Mouse (Mus musculus): ENCODE results near the gene Olfr478. TPM values are rescaled to one million over a fixed set of nuclear protein-coding genes. Genes with fewer than 3 reads are reported as not detected.
"Not testable (repeated sequence)": the region's sequence is repeated elsewhere in the genome, so short reads cannot be mapped to it uniquely, and the experiment has no call there.

The Olfr478 gene
- not detected in 2 replicates for polyA plus RNA-seq (2016; fragmentation: Nextera tagmentation; extraction: Ambion mirVana)

DNA sequence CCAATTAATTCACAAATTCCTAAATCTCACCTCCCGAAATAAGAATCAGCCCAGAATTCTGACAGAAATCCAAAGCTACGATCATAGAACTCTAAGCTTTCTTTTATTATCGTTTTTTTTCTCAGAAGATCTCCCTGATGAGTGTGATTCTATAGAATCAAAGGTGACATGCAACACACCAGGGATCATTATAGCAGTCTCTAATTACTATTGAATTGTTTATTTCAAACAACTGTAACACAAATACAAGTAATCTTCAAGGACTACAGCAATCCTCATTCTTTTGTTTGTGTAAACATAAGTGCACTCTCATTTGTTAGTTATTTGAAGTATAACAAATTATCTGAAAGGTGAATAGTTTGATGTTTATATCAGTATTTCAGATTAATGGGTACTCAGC lies at the start of gene Olfr478:
Gene Olfr478 (minus strand): TSS at position 101 of the 400 bp plus-strand sequence.
- Histone ChIP-seq H3K36me3 (replicated peaks) (no peaks in the 10 kb centered on the region), H3K9me3 (no peaks in the 10 kb centered on the region), H3K27me3 (ENCODE audit: poor library complexity, severe bottlenecking) (no peaks in the 10 kb centered on the region), H3K27ac (no peak within 1 kb of the TSS), H3K4me3 (no peak within 1 kb of the TSS), H3K4me1 (no peaks in the 10 kb centered on the region)
- WGBS: 86% methylated on average over 3 of the region's 3 CpGs
- DNase-seq (ENCODE audit: extremely low spot score, low spot score): no peak

DNA sequence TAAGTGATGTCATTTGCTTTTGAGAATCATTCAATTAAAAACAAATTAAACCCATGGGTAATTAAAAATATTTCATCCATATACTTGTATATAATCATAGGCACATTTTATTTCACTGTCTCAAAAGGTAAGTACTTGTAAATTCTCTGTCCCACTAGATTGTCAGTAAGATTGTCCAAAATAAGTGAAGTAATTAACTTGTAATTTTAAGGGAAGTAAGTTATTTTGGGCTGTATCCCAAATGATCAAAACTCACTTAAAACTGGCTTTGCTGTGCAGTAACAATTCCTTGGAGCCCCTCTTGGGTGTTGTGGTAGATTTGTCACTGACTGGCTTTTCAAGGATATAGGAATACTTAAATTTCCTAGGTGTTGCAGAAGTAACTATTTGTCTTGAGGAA lies 45.8 kb upstream of the Olfr478 start, which contains the start of gene Olfr481:
Gene Olfr481 (plus strand): TSS at position 301 of the 400 bp plus-strand sequence.
- H3K9me3 ChIP-seq: no peaks in the 10 kb centered on the region
- no peak for DNase-seq (ENCODE audit: extremely low spot score, low spot score)

DNA sequence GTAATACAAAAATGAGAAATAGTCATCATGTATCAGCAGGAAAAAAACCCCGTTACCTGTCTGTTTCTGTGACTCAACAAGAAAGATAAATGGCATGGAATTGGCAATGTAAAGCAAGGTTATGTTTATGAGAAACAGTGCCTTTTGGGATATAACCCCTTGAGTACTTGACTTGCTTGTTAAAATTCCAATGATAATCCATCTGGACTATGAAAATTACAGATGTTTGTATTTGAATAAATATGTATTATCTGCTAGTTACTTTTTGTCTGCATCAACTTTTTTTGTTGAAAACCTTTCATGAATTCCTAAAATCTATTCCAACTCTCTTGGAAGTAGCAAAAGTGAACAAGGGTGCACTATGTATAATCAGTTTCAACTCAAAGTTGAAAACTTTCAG lies 33.5 kb upstream of the Olfr478 start, which contains the start of gene Olfr480:
Gene Olfr480 (minus strand): TSS at position 101 of the 400 bp plus-strand sequence.
- WGBS: 92% methylated on average over 1 of the region's 1 CpGs
- no peak for DNase-seq (ENCODE audit: extremely low spot score, low spot score)
- H3K4me3 ChIP-seq: no peak within 1 kb of the TSS
- H3K36me3 ChIP-seq (replicated peaks): no peaks in the 10 kb centered on the region
- H3K9me3 ChIP-seq: no peaks in the 10 kb centered on the region
- H3K4me1 ChIP-seq: no peaks in the 10 kb centered on the region
- no peak within 1 kb of the TSS for H3K27ac ChIP-seq
- H3K27me3 ChIP-seq (ENCODE audit: poor library complexity, severe bottlenecking): no peaks in the 10 kb centered on the region

More for the DNA sequence above, 45.8 kb upstream of the Olfr478 start, which contains the start of gene Olfr481:
- Histone ChIP-seq H3K27me3 (ENCODE audit: poor library complexity, severe bottlenecking) (no peaks in the 10 kb centered on the region), H3K4me3 (no peak within 1 kb of the TSS), H3K36me3 (replicated peaks) (no peaks in the 10 kb centered on the region), H3K4me1 (no peaks in the 10 kb centered on the region), H3K27ac (no peak within 1 kb of the TSS)

DNA sequence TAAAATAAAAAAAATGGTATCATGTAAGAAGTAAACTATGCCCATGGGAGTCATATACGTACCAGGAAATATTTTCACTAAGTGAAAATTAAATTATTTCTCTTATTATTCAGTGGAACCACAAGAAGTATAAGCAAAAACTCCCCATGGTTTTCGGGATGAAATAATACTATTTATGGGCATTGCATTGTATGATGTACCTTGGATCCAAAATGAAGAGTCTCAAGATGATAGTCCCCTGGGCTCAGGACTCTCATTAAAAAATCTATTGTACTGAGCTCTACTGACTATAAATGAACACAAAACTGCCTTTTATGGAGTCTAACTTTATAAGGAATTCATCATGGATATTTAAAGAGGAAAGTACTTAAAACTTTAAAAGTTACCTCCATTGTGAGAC lies 16.6 kb upstream of the Olfr478 start, which contains the start of gene Olfr479:
Gene Olfr479 (plus strand): TSS at position 301 of the 400 bp plus-strand sequence.
- 82% methylated on average over 2 of the region's 2 CpGs for WGBS
- DNase-seq (ENCODE audit: extremely low spot score, low spot score): no peak

GRCm38 (mm10) chr7:108014256-108014655 lies 19.5 kb downstream of the Olfr478 start:
- not testable (repeated sequence) for H3K9me3 ChIP-seq; H3K27me3 ChIP-seq (ENCODE audit: poor library complexity, severe bottlenecking); H3K27ac ChIP-seq; H3K36me3 ChIP-seq (replicated peaks); H3K4me3 ChIP-seq; DNase-seq (ENCODE audit: extremely low spot score, low spot score); H3K4me1 ChIP-seq

More for the DNA sequence above, 16.6 kb upstream of the Olfr478 start, which contains the start of gene Olfr479:
- Histone ChIP-seq H3K27ac (no peak within 1 kb of the TSS), H3K4me1 (no peaks in the 10 kb centered on the region), H3K36me3 (replicated peaks) (no peaks in the 10 kb centered on the region), H3K4me3 (no peak within 1 kb of the TSS), H3K9me3 (no peaks in the 10 kb centered on the region), H3K27me3 (ENCODE audit: poor library complexity, severe bottlenecking) (no peaks in the 10 kb centered on the region)

DNA sequence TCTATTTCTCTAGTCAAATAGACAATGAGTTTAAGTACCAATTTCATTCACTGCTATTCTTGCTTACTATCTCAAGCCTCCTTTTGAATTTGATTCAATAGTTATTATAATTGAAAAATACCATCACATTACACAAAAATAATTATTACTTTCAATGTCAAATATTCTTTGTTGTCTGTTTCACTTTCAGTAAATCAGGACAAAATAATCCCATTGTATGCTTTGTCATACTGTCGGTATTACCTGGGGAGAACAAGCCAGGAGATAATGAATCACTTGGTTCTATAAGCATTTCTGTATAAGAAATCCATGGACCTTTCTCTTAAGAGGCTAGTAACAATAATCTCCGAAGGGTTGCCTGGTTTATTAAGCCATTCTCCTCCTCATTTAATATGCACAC lies 47.4 kb downstream of the Olfr478 start, which contains the start of gene Olfr477:
Gene Olfr477 (plus strand): TSS at position 301 of the 400 bp plus-strand sequence.
- Histone ChIP-seq H3K27me3 (ENCODE audit: poor library complexity, severe bottlenecking) (no peaks in the 10 kb centered on the region), H3K27ac (no peak within 1 kb of the TSS), H3K36me3 (replicated peaks) (no peaks in the 10 kb centered on the region), H3K4me1 (no peaks in the 10 kb centered on the region), H3K4me3 (no peak within 1 kb of the TSS), H3K9me3 (no peaks in the 10 kb centered on the region)
- no peak for DNase-seq (ENCODE audit: extremely low spot score, low spot score)
- WGBS: 81% methylated on average over 2 of the region's 2 CpGs

Other genes starting within 250 kb of the Olfr478 start
- not detected in 2 replicates for gene Ovch2, start 232.8 kb downstream of the Olfr478 start, polyA plus RNA-seq (2016; fragmentation: Nextera tagmentation; extraction: Ambion mirVana)
- not detected in 2 replicates for gene Olfr467, start 221.7 kb downstream of the Olfr478 start, polyA plus RNA-seq (2016; fragmentation: Nextera tagmentation; extraction: Ambion mirVana)
- not detected in 2 replicates for gene Olfr469, start 208.4 kb downstream of the Olfr478 start, polyA plus RNA-seq (2016; fragmentation: Nextera tagmentation; extraction: Ambion mirVana)
- not detected in 2 replicates for gene Olfr470, start 186.5 kb downstream of the Olfr478 start, polyA plus RNA-seq (2016; fragmentation: Nextera tagmentation; extraction: Ambion mirVana)
- not detected in 2 replicates for gene Olfr472, start 136.1 kb downstream of the Olfr478 start, polyA plus RNA-seq (2016; fragmentation: Nextera tagmentation; extraction: Ambion mirVana)
- not detected in 2 replicates for gene Olfr473, start 103.5 kb downstream of the Olfr478 start, polyA plus RNA-seq (2016; fragmentation: Nextera tagmentation; extraction: Ambion mirVana)
- not detected in 2 replicates for gene Olfr474, start 79.3 kb downstream of the Olfr478 start, polyA plus RNA-seq (2016; fragmentation: Nextera tagmentation; extraction: Ambion mirVana)
- not detected in 2 replicates for gene Olfr476, start 69.2 kb downstream of the Olfr478 start, polyA plus RNA-seq (2016; fragmentation: Nextera tagmentation; extraction: Ambion mirVana)
- not detected in 2 replicates for gene Olfr477, start 47.3 kb downstream of the Olfr478 start, polyA plus RNA-seq (2016; fragmentation: Nextera tagmentation; extraction: Ambion mirVana)
- not detected in 2 replicates for gene Olfr479, start 16.7 kb upstream of the Olfr478 start, polyA plus RNA-seq (2016; fragmentation: Nextera tagmentation; extraction: Ambion mirVana)
- gene Olfr480, start 33.4 kb upstream of the Olfr478 start, polyA plus RNA-seq (2016; fragmentation: Nextera tagmentation; extraction: Ambion mirVana): not detected in 2 replicates
- not detected in 2 replicates for gene Olfr481, start 45.9 kb upstream of the Olfr478 start, polyA plus RNA-seq (2016; fragmentation: Nextera tagmentation; extraction: Ambion mirVana)
- 0.06 TPM in 1 of 2 replicates, not detected in the other for gene Olfr482, start 63.6 kb upstream of the Olfr478 start, polyA plus RNA-seq (2016; fragmentation: Nextera tagmentation; extraction: Ambion mirVana)
- gene Olfr483, start 66.9 kb upstream of the Olfr478 start, polyA plus RNA-seq (2016; fragmentation: Nextera tagmentation; extraction: Ambion mirVana): not detected in 2 replicates
- gene Olfr484, start 93.5 kb upstream of the Olfr478 start, polyA plus RNA-seq (2016; fragmentation: Nextera tagmentation; extraction: Ambion mirVana): not detected in 2 replicates
- gene Olfr485, start 125.9 kb upstream of the Olfr478 start, polyA plus RNA-seq (2016; fragmentation: Nextera tagmentation; extraction: Ambion mirVana): not detected in 2 replicates
- not detected in 2 replicates for gene Olfr486, start 138.8 kb upstream of the Olfr478 start, polyA plus RNA-seq (2016; fragmentation: Nextera tagmentation; extraction: Ambion mirVana)
- not detected in 2 replicates for gene Olfr487, start 180.6 kb upstream of the Olfr478 start, polyA plus RNA-seq (2016; fragmentation: Nextera tagmentation; extraction: Ambion mirVana)
- gene Olfr488, start 224.4 kb upstream of the Olfr478 start, polyA plus RNA-seq (2016; fragmentation: Nextera tagmentation; extraction: Ambion mirVana): not detected in 2 replicates

Measured in forebrain, embryonic 10.5 days (tissue).